Mouse (Mus musculus) heart, postnatal 14 days (tissue): ENCODE results near the gene Chst11. TPM values are rescaled to one million over a fixed set of nuclear protein-coding genes. Genes with fewer than 3 reads are reported as not detected.

Experiments
- DNase-seq, 2 experiments: peaks; one replicate each; pipeline ENCODE4 v3.0.0; 2021 to 2022
- intact Hi-C: fragments of 180-260 bp; cut with DNase I; formaldehyde crosslinking; loops from one replicate; pipeline ENCODE4 v1.15.1; 2025
- total RNA-seq, 2 experiments: library from RNA; stranded (reverse); gene quantifications; 2 replicates each; pipeline ENCODE4 v1.2.3; 2021

Gene Chst11
- total RNA-seq, 2 experiments from 2014 or later = 3.4 to 4.1 TPM

GRCm38 (mm10) chr10:83130611-83131010 is 145.3 kb downstream of the Chst11 start:
- DNase-seq = no peak
- intact Hi-C loops = no loop called here

- DNase-seq = no peak
- intact Hi-C loops = no loop called here
Observed at GRCm38 (mm10) chr10:83131884-83132283, 146.6 kb downstream of the Chst11 start.

GRCm38 (mm10) chr10:83133866-83134570 is 148.7 kb downstream of the Chst11 start:
- intact Hi-C loops = no loop called here
- DNase-seq = no peak

GRCm38 (mm10) chr10:83134896-83135295 is 149.6 kb downstream of the Chst11 start:
- no peak for DNase-seq
- intact Hi-C loops = no loop called here

GRCm38 (mm10) chr10:83135963-83136362 is 150.7 kb downstream of the Chst11 start:
- DNase-seq = no peak
- intact Hi-C loops = no loop called here

- no peak for DNase-seq
- intact Hi-C loops = no loop called here
Observed at GRCm38 (mm10) chr10:83137103-83137502, 151.8 kb downstream of the Chst11 start.

GRCm38 (mm10) chr10:83139276-83139675 is 154.0 kb downstream of the Chst11 start:
- DNase-seq = no peak

GRCm38 (mm10) chr10:83140258-83140936 is 155.1 kb downstream of the Chst11 start:
- no peak for DNase-seq
- intact Hi-C loops = no loop called here

More at GRCm38 (mm10) chr10:83139276-83139675, 154.0 kb downstream of the Chst11 start:
- intact Hi-C loops = no loop called here

GRCm38 (mm10) chr10:83141434-83141833 is 156.1 kb downstream of the Chst11 start:
- DNase-seq = no peak
- intact Hi-C loops = no loop called here

GRCm38 (mm10) chr10:83143049-83143448 is 157.8 kb downstream of the Chst11 start:
- intact Hi-C loops = no loop called here
- no peak for DNase-seq

GRCm38 (mm10) chr10:83145836-83146235 is 160.5 kb downstream of the Chst11 start:
- no peak for DNase-seq
- intact Hi-C loops = no loop called here

- intact Hi-C loops = no loop called here
Observed at GRCm38 (mm10) chr10:83149342-83150178, 164.3 kb downstream of the Chst11 start.

GRCm38 (mm10) chr10:83150587-83150986 is 165.3 kb downstream of the Chst11 start:
- intact Hi-C loops = no loop called here
- peak; percentile 19 to 49 for DNase-seq

More at GRCm38 (mm10) chr10:83149342-83150178, 164.3 kb downstream of the Chst11 start:
- no peak for DNase-seq

- intact Hi-C loops = no loop called here
- DNase-seq = peak; percentile 30 to 31
Observed at GRCm38 (mm10) chr10:83151362-83151761, 166.1 kb downstream of the Chst11 start.

- DNase-seq = no peak
- intact Hi-C loops = no loop called here
Observed at GRCm38 (mm10) chr10:83151896-83152685, 166.8 kb downstream of the Chst11 start.

- no peak for DNase-seq
- intact Hi-C loops = no loop called here
Observed at GRCm38 (mm10) chr10:83152723-83153122, 167.4 kb downstream of the Chst11 start.

GRCm38 (mm10) chr10:83153374-83153773 is 168.1 kb downstream of the Chst11 start:
- no peak for DNase-seq
- intact Hi-C loops = no loop called here

- intact Hi-C loops = no loop called here
Observed at GRCm38 (mm10) chr10:83153887-83154286, 168.6 kb downstream of the Chst11 start.

GRCm38 (mm10) chr10:83157289-83157688 is 172.0 kb downstream of the Chst11 start:
- DNase-seq = no peak

More at GRCm38 (mm10) chr10:83153887-83154286, 168.6 kb downstream of the Chst11 start:
- DNase-seq = no peak

GRCm38 (mm10) chr10:83158322-83158721 is 173.0 kb downstream of the Chst11 start:
- intact Hi-C loops = no loop called here
- no peak for DNase-seq

More at GRCm38 (mm10) chr10:83157289-83157688, 172.0 kb downstream of the Chst11 start:
- intact Hi-C loops = no loop called here
